Mouse (Mus musculus): ENCODE measurements around the gene Pcsk5.

DNA sequence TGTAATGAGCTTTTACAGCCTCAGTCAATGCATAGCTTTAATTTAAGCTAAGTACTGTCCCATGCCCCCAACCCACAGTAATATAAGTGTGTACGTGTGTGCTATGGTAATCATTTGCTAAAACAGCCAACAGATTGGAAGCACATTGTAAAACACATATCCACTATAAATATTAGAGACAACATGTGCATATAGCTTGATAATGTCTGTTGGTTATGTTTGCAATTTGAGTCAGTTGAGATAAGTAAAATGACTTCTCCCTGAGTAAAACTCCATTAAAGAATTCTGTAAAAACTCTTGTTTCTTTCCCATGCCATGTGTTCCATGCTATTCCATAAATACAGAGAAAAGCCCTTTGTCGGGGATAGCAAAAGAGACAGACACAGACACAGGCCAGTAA is 4.2 kb upstream of the Pcsk5 start:
- TF ChIP-seq CTCF (IDR thresholded peaks at IDR 0.05; ENCODE audit: extremely low read depth, insufficient read depth, low read length) (no peak), POLR2A (IDR thresholded peaks at IDR 0.05; ENCODE audit: extremely low read depth, insufficient read depth, low read length) (no peak)

Data from cortical plate, adult 2 months (tissue).